Mouse (Mus musculus): Measurements from ENCODE around the gene Gm26920. TPM values are rescaled to one million over a fixed set of nuclear protein-coding genes. Genes with fewer than 3 reads are reported as not detected.
"Not testable (repeated sequence)": the region's sequence is repeated elsewhere in the genome, so short reads cannot be mapped to it uniquely, and the experiment has no call there.

The Gm26920 gene
- 1 to 10 TPM; 1.5 to 3.6 TPM for polyA plus RNA-seq (2017; shearing (Covaris generic))

DNA sequence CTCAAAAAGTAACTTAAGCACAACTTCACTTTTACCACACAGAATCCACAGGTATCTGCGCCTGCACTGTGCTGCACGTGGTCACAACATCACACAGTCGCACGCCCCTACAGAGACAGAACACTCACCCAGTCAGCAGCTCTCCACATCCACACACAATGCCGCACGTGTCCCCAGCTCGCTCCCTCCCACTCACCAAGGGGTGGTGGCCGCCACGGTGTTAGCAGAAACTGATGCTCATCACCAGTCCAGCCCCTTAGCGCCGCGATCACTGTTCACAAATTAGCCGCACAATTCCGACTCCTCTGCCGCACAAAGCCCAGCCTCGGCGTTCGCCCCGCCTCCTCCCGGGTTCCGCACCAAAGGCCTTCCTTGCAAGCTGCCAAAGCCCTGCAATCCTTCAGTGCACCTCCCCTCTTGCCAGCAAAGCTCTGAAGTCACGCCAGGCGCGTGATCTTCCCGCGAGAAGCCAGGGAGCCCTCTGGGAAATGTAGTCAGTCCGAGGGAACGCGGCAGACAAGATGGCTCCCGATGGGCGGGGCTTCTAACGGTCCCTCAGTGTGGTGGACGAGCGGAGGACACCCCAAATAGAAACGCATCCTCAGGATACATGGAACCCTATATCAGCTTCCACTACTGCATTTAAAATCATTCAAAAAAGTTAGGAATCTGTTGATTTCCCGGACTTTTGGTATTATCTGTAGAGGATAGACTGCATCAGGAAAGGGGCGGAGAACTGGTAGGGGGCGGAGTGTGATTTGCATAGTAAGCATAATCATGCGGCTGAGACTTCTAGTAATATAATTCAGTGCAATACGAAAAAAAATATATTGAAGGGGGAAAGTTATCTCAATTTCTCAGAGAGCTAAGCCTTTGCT, at the start of gene Gm26920, which contains the start of gene Zfp566:
Gene Gm26920, minus strand, starts transcription at position 319 of the 878 bp plus-strand sequence.
Gene Zfp566, minus strand, starts transcription at position 436 of the 878 bp plus-strand sequence.
- peak; percentile 88 for ATAC-seq

DNA sequence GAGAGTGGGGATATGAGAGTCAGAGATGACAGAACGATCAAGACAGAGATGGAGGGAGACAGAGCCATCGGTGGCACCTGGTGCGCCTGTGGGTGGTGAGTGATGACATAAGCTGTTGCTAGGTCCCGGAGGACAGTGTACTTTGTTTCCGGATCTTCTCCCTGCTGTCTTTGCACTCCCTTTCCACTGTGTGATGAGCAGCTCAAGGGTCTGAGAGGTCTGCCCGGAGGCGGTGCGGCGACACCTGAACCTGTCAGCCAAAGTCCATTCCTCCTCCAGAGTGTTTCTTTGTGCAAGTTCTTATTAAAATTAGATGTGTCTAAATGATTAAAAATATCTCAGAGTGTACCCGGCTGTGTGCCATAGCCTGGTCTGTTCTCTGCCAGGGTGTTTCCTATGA, 46.6 kb upstream of the Gm26920 start:
- ATAC-seq, result no peak

DNA sequence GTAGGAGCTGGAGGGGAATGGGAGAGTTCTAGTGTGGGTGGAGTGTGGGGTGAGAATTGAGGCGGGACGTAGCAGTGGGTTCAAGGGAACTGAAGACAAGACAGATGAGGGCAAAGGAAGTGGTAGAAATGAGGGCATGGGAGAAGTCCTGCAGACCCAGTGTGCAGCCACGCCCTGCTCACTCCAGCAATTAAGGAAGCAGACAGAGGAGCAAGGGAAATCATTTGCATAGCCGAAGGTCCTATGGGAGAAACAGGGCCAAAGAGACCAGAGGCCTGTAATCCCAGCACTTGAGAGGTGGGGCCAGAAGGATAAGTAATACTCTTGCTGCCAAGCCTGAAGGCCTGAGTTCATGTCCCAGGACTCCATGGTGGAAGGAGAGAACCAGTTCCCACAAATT, 42.2 kb upstream of the Gm26920 start:
- ATAC-seq, result no peak

DNA sequence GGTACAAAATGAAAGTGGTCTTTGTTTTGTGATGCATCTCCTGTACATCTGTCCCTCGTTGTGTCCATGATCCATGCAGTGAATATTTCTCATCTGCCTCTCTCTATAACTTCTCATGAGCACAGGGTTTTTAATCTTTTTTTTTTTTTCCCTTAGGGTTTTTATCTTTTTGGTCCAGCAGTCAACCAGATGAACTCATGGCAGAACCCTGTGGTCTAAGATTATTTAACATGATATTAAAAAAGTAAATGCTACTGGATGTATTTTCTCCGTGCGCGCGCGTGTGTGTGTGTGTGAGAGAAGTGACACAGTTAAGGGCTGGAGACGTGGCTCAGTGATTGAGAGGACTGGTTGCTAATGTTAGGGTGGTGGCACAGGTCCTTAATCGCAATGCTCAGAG, 39.7 kb upstream of the Gm26920 start:
- no peak for ATAC-seq

DNA sequence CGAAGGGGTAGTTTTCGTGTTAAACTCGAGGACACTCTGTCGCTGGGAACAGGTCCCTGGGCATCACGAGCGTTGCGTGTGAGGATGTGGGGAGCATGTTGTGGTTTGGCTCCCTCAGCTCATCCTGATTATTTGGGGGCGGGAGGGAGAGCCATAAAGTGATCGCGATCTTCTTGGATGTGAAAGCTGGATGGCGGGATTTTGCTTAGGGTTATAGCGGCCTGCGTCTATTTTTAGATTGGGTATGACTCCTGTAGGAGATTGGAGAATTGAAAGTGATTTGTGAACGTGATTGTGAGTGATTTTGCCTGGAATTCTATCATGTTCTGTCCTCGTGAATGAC, 31.9 kb upstream of the Gm26920 start:
- no peak for ATAC-seq

DNA sequence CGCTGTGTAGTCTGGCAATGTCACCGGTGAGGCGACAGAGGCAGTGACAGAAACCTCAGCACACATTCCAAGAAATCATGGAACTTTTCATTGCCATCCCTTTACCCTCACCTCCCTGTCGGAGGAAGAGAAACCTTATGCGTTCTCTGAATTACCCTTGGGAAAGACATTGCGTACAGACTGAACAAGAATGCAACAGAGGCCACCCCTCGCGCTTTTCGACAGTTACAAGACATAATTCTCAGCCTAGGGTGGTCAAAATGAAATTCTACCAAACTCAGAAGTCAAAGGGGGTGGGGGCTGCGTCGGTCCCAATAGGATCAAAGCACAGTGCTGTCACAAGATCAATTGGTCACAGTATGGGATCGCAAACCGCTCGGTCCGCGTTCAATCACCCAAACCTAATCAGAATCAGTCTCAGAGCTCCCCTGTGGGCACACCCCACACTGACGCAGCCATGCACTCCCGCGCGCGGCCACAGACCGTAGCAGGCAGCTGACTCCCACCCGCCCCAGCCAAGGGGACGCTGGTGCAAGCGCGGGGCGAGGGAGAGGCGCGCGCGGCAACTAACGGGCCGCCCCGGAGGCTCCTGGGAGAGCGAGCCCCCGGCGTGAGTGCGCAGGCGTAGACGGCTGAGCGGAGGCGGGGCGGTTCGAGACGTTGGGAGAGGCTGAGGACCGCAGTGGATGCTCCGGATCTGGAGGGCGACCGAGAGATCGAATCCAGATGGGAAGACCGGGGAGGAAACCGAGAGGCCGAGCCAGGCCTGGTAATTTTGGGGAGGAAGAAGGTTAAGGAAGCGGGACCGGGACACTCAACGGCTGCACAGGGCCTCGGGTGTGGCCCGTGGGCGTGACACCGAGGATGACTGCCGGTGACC, 31.3 kb upstream of the Gm26920 start, which contains the start of gene Zfp382:
Gene Zfp382, plus strand, starts transcription at position 635 of the 880 bp plus-strand sequence.
- ATAC-seq, result peak; percentile 92

DNA sequence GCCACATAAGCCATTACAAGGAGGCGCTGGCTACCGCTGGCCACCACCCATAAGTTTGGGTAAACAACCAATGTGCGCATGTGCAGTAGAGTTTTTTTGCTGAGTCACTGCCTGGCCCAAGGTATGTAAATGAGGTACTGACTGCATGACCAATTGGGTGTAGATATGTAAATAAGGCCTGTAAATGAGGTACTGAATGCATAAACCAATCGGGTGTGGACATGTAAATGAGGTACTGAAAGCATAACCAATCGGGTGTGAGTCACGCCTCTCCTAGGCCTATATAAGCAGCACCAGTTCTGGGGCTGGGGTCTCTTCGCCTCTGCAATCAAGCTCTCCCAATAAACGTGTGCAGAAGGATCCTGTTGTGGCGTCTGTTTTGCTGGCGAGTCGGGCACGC, 27.7 kb upstream of the Gm26920 start:
- not testable (repeated sequence) for ATAC-seq

DNA sequence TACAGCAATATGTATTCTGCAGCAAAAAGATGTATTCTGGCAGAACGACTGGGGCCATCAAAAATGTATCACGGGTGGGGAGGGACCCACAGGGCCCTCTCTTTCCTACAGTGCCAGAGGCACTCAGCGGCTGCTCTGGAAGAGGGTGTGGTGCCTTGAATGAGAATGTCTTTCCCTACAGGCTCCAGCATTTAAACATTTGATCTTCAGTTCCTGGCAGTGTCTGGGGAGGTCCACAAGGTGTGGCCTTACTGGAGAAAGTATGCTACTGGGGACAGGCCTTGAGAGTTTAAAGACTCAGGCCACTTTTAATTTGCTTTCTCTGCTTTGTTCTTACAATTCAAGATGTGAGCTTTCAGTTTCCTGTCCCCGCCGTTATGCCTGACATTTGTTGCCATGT, 25.9 kb upstream of the Gm26920 start:
- ATAC-seq, result no peak

DNA sequence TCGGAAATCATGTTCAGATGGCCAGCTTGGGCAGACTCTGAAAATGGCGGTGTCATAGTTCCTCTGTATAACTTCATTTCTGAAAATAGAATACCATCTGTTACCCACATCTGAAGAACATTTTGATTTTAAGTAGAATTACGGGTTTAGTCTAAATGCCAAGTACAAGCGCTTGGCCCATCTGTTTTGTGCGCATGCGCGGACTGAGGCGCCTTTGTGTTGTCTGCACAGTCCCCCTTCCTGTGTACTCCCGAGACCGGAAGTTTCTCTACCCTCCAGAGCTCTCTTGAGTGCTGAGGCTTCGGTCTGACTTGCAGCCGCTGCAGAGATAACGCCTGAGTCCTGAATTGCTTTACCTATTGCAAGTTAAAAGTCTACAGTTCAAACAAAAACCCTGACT, 9.1 kb upstream of the Gm26920 start:
- peak; percentile 75 for ATAC-seq

DNA sequence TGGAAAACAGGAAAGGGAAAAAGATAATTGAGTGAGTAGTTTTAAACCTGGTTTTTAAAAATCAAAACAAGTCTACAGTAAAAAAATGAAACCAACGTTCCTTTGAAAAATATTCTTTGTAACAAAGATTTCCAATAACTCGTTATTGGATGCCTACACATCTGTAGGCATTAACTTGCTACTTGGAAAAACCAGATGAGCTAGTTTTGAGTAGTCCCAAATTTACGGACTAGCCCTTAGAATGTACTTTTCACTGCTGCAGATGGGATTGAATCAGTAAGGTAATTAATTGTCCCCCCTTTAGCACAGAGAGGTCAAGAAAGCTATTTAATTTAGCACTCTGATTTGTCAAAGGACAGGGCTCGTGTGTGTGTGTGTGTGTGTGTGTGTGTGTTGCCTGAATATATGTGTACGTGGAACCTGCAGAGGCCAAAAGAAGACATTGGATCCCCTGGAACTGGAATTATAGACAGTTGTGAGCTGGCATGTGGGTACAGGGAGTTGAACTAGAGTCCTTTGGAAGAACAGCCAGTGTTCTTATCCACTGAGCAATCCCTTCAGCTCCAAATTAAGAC, 5.4 kb upstream of the Gm26920 start:
- ATAC-seq, result no peak

DNA sequence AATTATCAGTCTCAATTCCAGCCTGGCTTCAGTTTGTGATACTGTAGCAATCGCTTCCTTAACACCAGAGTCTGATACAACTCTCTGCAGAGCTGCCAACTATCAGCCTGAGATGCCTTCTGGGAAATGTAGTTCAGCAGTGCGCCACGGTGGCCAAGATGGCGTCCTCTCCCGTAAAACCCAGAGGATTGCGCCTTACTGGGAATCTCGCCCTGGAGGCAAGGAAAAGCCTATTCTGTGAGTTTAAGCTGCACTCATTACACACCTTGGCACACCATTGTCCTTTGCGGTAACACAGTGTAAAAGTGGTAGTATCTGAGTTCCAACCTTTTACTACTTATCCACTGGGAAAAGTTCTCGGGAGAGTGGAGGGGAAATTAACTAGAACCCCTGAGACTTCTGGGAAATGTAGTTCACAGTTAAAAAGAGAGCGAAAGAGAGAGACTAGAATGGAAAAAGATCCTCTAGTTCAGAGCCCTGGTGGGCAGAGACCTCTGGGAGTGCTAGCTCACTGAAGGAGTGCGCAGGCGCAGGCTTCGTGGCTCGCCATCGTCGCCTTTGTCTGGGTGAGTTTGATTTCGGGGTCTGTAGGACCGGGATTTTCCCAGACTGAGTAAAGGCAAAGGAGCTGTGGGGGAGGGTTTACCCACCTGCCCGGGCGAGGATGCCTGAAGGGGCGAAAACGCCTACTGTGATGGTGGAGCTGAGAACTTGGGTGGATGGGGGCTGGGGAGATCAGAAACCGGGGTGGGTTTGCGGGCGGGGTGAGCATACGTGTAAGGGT, 4.6 kb upstream of the Gm26920 start, which contains the start of gene Zfp260:
Gene Zfp260, plus strand, starts transcription at position 132 of the 784 bp plus-strand sequence.
- ATAC-seq, result peak; percentile 45

DNA sequence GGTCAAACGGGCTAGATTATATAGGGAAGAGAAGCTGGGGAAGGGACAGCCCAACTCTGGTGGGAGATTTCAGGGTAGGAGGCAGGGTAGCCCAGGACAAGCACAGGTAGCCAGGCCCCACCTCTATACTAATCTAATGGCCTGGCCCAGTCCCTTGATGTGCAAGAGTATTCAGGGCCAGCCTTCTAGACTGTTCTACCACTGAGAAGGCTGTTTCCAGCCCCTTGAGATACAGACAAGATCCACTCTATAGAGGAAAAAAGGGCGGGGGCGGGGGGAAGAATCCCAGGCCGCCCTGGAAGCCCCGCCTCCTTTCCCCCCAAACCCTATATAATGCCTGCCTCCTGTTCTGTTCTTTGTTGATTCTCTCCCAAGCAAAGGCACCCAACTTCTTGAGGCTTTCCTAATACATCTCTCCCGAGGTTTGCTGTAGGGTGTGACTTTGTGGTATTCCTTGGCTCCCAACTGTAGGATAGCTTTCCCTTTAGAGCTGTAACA, 3.8 kb upstream of the Gm26920 start:
- ATAC-seq, result no peak

DNA sequence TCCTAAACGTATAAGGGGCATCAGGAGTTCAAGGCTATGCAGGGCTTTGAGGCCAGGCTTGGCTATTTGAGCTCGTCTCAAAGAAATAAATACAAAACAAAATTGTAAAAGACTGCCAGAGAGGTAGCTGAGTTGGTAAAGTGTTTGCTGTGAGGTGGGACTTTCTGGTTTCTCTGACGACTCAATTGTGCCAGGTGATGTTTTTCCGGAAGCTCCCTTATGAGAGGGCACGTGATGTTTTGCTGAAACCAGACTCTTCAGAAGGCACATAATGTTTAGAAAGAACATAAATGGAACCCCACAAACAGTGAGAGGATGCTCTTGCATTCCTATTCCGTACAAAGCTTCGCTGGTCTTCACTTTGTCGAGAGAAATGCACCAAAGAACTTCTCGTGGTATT, 2.5 kb upstream of the Gm26920 start:
- ATAC-seq, result no peak

DNA sequence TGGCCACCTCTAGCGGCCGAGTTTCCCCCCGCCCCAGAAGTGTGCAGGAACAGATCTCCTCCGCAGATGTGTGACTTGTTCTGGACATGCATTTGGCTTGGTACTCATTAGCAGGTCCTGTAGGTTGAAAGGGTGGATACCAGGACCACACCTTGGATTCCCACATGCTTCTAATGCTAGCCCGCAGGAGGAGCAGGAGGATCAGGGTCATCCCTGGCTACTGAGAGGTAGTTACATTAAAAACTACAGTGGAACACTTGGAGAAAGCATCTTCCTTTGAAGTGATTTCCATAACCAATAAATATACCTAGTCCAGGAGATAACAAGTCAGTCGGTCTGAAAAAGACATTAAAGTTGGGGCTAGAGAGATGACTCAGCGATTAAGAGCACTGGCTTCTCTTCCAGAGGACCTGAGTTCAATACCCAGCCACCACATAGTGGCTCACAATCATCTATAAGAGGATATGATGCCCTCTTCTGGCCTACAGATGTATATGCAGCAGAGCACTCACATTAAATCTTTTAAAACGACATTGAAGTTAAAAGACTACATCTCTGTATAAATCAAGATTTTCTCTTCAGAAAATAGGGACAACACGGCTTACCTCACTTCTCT, 868 bp upstream of the Gm26920 start:
- ATAC-seq, result no peak

DNA sequence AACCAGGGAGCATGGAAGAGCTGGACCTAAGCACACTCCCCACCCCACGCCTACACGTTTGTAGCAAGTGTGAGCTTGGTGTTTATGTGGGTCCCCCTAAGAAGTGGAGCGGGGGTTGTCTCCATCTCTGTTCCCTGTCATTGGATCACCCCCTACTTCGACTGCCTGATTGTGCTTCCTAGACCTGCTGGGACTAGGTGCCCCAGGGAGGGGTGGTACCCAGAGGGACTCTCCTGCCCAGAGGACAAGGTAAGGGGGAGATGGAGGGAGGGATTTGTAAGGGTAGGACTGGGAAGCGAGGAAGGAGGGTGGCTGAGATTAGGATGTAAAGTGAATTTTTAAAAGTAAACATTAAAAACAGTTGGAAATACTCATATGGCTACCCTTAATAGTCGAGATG, 805 bp downstream of the Gm26920 start:
- ATAC-seq, result no peak

DNA sequence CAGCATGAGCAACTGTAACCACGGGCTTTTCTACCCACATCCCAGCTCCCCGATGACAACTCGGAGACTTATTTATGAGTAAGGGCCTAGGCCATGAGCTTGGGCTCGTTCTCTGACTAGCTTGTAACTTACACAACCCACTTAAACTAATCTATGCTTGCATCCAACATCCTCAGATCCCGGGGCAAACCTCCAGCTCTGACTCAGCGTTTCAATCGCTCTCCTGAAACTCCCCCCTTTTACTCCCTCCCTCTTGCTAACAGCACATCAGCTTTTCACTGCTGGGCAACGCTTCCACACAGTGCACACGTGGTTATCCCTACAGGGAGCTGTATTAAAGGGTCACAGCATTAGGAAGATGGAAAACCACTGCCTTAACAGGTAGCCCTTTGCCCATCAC, 3.7 kb downstream of the Gm26920 start:
- no peak for ATAC-seq

DNA sequence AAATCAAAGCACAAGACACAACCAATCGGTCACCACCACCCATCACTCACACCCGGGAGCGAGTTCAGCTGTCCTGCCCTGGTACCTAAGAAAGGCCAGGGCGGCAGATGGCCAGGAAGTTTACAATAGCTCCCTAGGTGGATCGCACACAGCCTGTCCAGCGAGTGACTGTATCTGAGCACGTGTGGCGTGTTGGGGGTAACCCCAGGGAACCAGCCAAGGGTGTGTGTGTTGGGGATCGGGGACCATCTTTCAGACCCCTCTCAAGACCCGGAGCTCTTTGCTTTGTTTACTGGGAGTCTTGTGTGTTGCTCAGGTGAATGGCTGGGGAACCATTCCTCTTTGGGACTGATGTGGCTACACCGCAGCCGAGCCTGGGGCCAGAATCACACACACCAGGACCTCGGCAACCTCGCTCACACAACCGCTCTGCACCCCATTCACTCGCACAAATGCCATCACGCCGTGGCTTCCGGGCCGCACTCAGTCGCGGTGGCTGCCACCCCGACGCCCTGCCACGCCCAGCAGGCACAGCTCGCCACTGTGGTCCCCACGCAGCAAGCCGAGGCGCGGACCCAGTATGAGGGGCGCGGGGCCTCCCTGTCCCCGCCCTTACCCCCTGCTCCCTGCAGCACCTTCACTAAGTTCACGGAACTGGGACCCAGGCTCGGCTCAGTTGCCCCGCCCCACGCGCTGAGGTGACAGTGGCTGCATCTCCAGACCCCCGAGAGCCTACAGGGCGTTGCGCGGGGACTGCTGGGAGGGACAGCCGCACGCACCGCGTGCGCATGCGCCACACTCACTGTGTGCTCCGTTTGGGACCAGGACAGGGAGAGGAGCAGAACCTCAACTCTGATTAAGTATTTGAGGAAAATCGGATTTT, 17.8 kb downstream of the Gm26920 start, which contains the start of gene Zfp82:
Gene Zfp82, minus strand, starts transcription at position 755 of the 883 bp plus-strand sequence.
- ATAC-seq, result peak; percentile 84

DNA sequence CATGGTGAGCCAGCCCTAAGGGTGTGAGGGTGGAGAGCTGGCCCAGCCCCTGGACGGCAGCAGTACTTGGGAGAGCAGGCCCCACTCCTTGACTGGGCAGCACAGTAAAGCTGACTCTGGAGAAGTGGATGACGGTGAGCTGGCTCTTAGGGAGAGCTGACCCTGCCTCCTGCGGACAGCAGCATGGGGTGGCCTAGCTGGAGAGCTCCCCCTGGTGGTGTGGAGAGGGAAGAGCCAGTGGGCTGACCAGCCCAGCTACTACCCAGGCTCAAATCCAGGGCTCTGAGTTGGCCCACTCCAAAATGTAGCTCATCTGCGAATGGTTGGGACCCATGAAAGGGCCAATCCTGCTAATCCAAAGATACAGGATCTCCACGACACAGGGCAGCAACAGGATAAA, 25.6 kb downstream of the Gm26920 start:
- no peak for ATAC-seq

DNA sequence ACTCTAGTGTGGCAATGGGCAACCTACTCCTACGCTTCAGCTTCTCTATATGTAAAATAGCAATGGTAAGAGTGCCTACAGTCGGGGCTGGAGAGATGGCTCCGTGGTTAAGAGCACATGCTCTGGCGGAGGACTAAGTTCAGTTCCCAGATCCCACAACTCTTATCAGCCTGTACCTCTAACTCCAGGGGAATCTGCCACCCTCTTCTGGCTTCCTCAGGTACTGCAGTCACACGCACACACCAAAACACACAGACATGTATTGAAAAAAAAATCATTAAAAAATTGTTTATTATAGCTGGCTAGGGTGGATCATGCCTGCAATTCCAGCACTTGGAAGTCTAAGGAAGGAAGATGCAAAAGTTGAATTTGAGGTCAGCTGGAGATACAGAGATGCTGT, 27.7 kb downstream of the Gm26920 start:
- no peak for ATAC-seq

DNA sequence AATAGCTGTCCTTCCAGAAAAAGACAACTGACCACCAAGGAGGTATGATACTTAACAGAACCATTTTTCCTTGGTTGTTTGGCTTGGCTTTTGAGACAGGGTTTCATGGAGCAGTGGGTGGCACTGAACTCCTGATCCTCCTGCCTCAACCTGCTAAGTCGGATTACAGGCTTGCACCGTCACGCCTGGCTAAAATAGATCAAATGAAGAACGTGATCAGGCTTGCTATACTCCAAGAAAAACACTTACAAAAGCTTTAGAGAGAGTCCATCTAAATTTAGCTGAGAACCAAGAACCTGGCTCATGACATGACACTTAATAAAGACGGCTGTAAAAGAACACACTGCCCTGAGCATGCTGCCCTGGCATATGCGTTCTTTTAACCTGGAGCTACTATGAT, 29.9 kb downstream of the Gm26920 start:
- no peak for ATAC-seq

Data from CD4-positive, CD25-positive, alpha-beta regulatory T cell, adult 4 months (primary cell).